Mouse (Mus musculus) left cerebral cortex, adult 8-10 months (tissue): Measurements from ENCODE around the gene Hoxd10. TPM values are rescaled to one million over a fixed set of nuclear protein-coding genes. Genes with fewer than 3 reads are reported as not detected.

ENCODE experiments used
- DNase-seq, 2 experiments: peaks; one replicate each; pipeline ENCODE4 v3.0.0; 2022; ENCODE audit warnings: low spot score in 2 of 2
- total RNA-seq, 4 experiments: library from RNA; stranded (reverse); gene quantifications; 2 replicates each; pipeline ENCODE4 v1.2.4; 2022

Hoxd10 gene
- total RNA-seq, 4 experiments from 2014 or later: not detected

GRCm38 (mm10) chr2:74730331-74730730, 38.6 kb downstream of the Hoxd10 start:
- DNase-seq: no peak

GRCm38 (mm10) chr2:74731055-74731454, 39.3 kb downstream of the Hoxd10 start:
- DNase-seq: no peak

GRCm38 (mm10) chr2:74731799-74732512, 40.2 kb downstream of the Hoxd10 start:
- no peak for DNase-seq

- DNase-seq: no peak
Observed at GRCm38 (mm10) chr2:74732513-74733316, 41.0 kb downstream of the Hoxd10 start.

DNA sequence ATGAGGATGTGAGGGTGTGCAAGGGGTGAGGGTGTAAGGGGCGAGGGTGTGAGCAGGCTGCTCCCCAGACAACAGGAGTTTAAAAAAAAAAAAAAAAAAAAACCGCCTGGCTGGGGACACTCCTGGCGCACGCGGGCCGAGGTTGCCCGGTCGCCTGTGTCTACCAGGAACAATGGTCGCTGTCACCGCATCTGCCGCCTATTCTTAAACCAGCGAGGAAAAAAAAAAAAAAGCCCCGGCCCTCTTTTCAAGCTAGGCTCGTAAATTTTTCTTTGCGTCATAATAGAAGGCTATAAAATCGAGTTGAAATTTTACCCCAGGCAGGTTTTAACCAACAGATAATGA, 41.6 kb downstream of the Hoxd10 start:
- no peak for DNase-seq

DNA sequence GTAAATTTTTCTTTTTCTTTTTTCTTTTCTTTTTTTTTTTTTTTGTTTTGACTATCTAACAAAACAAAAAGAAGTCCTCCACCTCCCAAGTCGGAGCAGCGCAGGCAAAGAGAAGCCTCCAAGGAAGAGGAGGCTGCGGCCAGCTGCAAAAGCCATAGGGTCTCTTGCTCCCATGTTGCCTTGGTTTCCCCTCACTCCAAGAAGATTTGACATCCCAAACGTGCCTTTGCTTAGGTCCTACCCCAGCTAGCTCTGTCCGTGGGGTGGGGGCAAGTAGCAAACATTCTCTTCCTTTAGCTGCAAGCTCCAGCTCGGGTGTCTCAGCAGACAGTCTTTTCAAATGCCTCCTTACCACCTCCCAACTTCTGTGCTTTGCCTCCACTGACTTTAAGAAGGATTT, 42.0 kb downstream of the Hoxd10 start:
- DNase-seq: no peak

GRCm38 (mm10) chr2:74734451-74734850, 42.7 kb downstream of the Hoxd10 start:
- no peak for DNase-seq

DNA sequence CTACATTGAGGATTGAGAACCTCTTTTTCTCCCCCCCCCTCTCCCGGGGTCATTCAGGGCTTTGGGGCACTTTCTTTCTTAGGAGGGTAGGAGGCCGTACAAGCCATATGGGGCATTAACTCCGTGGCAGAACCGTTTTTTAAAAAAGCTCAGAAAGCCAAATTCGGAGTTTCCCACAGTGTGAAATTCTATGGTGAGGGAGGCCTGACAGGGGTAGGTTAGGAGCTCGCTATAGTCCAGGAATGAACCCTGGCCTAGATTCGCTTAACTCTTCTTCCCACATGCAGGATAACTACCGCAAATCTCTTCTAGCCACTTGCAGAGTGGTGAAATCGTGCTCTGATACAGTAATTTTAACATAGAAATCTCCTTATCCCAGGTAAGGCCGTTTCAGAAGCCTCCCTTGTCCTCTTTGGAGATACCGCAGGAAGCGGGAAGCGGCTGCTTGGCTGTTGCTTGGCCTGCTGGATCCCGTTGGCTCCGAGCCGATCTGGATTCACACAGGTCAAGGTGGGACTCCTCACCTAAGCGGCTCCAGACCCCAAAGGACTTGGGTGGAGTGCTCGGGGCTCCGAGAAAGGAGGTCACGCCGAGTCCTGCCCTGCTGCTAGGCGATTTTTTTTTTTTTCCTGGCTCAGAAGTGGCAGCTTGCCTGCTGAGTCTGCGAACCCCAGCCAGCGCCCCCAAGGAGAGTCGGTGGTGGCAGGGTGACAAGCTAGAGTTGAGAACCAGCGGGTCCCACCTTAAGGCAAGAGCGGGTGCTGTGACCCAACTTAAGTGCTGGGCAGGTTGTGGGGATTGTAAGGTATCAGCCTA, 43.5 kb downstream of the Hoxd10 start:
- no peak for DNase-seq

DNA sequence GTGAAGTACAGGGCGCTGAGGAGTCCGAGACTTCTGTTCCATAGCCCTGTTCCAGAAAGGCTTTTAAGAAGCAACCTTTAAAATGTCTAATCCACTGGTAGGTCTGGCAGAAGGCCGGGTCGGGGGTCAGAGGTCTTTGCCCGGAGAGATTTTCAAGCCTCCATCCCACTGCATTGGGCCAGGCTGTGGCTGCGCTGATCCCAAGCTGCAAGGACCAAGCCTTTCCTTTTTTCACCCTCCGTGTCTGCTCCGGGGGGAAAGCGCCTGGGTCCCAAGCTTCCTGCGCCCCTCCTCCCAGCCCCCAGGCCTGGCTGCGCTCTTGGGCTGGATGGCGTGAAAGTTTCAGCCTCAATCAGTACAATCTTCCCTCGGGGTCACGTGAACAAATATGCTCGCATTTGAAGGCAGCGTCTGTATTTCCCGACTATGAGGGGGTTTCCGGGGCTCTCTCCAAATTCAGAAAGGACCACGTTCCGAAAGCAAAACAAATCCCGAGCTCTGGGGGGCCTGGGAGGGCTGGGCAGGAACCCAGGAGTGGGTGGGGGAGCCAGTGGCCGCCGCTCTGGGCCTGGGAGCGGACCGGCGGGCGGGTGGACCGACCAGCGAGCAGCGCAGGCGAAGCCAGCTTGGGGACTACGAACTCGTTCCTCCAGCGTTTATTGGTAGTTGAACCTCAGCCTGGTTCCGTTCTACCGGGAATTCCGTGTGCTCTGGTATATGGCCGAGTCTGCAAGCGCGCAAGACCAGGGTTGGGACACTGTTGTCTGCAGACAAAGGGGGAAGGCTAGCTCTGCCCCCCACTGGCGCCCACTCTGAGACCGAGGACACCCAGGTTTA, 44.3 kb downstream of the Hoxd10 start:
- no peak for DNase-seq

- no peak for DNase-seq
Observed at GRCm38 (mm10) chr2:74736688-74737577, 45.2 kb downstream of the Hoxd10 start.

DNA sequence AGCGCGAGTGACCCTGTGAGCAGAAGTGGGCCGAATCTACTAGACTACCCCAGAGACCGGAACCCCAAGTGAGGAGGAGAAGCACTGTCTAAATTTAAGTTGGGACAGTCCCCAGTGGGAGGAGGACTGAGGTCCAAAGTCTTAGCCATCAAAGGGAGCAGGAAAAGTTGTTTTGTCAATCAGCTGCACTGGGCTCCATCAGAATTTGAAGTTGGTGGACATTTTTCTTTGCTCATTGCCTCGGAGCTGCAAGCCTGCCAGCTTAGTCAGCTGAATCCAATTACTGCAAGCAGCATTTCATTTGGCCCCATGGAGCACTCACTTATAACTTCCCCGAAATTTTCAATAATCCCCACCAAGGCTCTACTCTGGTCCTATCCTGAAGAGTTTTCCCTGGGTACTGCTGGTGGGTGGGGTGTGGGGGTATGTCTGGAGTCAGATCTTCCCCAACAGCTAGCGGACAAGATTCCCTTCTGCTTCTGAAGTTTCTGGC, 45.9 kb downstream of the Hoxd10 start:
- no peak for DNase-seq

DNA sequence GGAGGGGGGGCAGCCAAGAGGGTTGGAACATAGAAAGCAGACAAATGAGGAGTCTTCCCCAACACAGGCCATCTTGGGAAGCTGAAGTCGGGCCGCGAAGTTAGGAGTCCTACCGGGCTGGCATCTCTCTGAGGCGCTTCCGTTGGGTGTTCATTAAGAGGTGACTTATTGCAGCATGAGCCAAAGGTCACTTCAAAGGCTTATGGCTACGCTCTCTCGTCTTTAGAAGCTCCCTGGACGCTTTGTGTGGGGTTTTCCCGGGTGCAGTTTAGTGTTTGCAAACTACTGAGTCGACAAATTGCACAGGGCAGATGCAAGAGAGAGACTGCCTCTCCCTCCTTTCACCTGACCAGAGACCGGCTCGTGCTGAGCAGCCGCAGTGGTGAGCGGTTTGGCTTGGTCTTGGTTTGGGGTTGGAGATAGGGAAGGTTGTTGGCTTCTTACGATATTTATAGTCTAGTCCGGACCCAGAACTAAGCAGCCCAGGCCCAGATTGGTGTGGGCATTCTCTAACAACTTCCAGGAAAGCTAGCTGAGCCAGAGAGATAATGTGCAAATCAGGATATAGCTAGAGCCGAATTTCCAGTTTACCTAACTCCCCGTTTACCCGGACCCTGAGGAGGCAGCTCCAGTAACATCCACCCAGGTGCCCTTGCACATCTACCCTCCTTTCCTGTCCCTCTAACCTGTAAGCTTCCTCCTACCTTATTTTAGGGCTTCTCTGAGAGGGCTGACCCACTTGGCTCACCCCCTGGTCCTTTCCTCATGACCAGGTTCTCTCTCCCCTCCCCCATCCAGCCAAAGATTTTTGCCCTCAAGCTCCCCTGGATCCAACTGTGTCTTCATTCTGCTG, 47.1 kb downstream of the Hoxd10 start:
- DNase-seq: no peak

DNA sequence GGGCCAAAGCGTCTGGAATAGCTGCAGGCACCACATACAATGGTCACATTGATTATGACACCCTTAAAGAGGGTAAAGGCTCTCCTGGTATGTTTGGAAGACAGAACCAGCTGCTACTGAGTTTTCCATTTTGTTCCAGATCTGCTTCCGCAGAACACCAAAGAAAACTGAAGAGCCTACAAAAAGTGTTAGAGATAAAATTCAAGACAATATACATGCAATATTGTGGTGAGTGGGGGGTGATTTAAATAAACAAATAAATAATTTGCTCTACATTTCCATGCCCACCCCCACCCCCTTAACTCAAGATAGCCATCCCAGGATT, 47.7 kb downstream of the Hoxd10 start:
- DNase-seq: no peak

- no peak for DNase-seq
Observed at GRCm38 (mm10) chr2:74739869-74740268, 48.1 kb downstream of the Hoxd10 start.

DNA sequence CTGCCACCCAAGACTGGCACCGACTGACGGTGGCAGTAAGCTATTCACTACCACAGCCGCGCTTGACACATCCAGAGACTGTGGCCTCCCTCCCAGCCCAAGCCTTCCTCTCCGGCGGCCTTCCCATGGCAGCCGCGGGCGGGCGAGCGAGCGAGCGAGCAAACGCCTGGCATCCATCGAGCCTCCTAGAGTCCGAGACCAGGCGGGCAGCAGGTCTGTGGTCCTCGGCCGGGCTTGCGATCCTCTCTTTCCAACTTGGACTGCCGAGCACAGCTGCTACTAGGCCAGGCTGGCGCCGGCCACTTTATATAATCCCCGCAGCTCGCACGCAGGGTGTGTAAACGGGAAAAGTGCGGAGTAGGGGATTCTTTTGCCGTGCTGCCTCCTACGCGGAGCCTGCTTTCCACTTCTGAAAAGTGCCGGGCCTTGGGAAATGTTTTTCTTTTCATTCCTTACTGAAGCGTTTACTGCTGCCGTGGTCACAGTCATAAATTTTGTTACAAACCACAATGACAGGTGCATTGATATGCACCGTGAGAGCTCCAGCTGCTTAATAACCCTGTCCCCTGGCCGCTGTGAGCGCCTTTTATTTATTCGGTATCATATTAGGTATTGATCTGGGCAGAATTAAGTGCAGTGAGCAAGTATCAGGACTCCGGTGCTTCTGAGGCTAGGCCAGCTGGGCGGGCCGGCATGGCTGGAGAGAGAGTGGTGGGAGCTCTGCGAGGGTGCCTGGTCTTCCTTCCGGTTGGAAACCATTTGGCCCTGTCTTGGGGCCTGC, 48.8 kb downstream of the Hoxd10 start:
- no peak for DNase-seq

DNA sequence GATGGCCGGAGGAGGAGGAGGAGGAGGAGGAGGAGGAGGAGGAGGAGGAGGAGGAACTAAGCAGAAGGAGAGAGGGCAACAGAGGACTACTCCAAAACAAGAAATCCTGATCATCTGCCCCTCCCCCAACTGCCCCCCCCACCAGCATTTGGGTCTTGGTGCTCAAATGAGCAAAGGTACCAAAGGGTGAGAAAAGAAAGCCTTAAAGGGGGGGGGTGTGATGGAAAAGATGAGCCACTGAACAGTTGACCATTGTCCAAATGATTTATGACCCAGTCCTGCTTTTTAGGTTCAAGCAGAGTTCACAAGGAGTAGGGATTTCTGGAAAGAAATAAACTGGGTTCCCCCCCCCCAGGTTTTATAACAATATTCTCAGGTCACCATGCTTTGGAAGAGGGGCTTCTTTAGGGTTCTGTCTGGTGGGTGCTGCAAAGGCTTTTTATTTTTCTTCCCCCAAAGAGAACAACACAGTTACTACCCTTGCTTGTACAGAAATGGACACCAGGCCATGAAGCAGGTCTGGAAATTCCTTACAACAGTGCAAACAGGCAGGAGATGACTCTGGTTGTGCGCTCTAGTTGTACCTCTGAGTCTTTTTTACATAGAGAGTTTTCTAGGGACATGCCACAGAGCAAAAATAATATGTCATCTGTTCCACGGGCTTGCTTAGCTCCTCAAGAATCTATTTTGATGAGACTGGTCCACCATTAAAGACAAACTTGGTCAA, 49.7 kb downstream of the Hoxd10 start:
- no peak for DNase-seq

DNA sequence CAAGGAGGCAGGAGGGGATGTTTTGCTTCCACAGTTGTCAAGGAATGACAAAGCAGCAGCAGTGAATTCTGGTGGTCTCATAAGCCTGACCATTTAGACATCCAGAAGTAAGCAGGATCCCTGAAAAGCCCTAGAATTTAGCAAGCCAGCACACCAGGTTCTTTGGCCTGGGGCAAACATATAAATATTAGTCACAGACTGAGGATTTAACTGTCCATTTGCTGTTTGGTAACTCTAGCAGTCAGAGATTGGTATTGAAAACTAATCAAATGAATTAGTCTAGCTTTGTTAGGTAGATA, 50.2 kb downstream of the Hoxd10 start:
- DNase-seq: no peak
